Mouse (Mus musculus) heart, embryonic 12.5 days (tissue): ENCODE data around the gene Efemp2. TPM values are rescaled to one million over a fixed set of nuclear protein-coding genes. Genes with fewer than 3 reads are reported as not detected.
A peak's percentile ranks its signal among the peaks of the same experiment; 100 is the strongest.

Experiments used
- ATAC-seq: fragments of 200-750 bp; cut with Nextera tagmentation; 2 replicates; pipeline ENCODE4 v1.8.0; 2017; ENCODE audit warnings: moderate TSS enrichment, moderate library complexity; ENCODE audit not compliant: insufficient number of reproducible peaks, low FRiP score
- H3K27ac ChIP-seq: fragments of 300-500 bp; sonication (generic); 2 replicates; pipeline ENCODE4 v1.5.1; 2016; ENCODE audit warnings: mild to moderate bottlenecking, moderate library complexity; ENCODE audit not compliant: poor library complexity, severe bottlenecking
- H3K27me3 ChIP-seq: fragments of 300-500 bp; sonication (generic); replicated peaks from 2 replicates; pipeline ENCODE4 v1.6.1; 2016; ENCODE audit warnings: mild to moderate bottlenecking, moderate library complexity
- H3K36me3 ChIP-seq: fragments of 300-500 bp; sonication (generic); 2 replicates; pipeline ENCODE4 v1.6.1; 2016; ENCODE audit warnings: mild to moderate bottlenecking, moderate library complexity
- H3K4me1 ChIP-seq: fragments of 300-500 bp; sonication (generic); replicated peaks from 2 replicates; pipeline ENCODE4 v1.6.1; 2016; ENCODE audit warnings: mild to moderate bottlenecking
- H3K4me2 ChIP-seq: fragments of 300-500 bp; sonication (generic); 2 replicates; pipeline ENCODE4 v1.6.1; 2016; ENCODE audit warnings: mild to moderate bottlenecking, moderate library complexity
- H3K4me3 ChIP-seq: fragments of 300-500 bp; sonication (generic); 2 replicates; pipeline ENCODE4 v1.5.1; 2016; ENCODE audit warnings: mild to moderate bottlenecking
- H3K9ac ChIP-seq: fragments of 300-500 bp; sonication (generic); 2 replicates; pipeline ENCODE4 v1.6.1; 2016; ENCODE audit warnings: mild to moderate bottlenecking, moderate library complexity
- H3K9me3 ChIP-seq: fragments of 300-500 bp; sonication (generic); replicated peaks from 2 replicates; pipeline ENCODE4 v1.6.1; 2016; ENCODE audit warnings: mild to moderate bottlenecking, moderate library complexity
- WGBS: fragments of 180-500 bp; shearing (Covaris S2); methylation state at CpG from one replicate; pipeline ENCODE4 v1.1.7; 2016; 5-methylcytosine and 5-hydroxymethylcytosine counted together
- polyA plus RNA-seq: library from polyadenylated mRNA; unstranded; fragments of >200 nt; fragmentation: Nextera tagmentation; extraction: Ambion mirVana; gene quantifications from 2 replicates; pipeline ENCODE4 v1.2.1, GENCODE M21; 2016

Gene Efemp2
- polyA plus RNA-seq, 1 experiment from 2014 or later, result 70.3 TPM

DNA sequence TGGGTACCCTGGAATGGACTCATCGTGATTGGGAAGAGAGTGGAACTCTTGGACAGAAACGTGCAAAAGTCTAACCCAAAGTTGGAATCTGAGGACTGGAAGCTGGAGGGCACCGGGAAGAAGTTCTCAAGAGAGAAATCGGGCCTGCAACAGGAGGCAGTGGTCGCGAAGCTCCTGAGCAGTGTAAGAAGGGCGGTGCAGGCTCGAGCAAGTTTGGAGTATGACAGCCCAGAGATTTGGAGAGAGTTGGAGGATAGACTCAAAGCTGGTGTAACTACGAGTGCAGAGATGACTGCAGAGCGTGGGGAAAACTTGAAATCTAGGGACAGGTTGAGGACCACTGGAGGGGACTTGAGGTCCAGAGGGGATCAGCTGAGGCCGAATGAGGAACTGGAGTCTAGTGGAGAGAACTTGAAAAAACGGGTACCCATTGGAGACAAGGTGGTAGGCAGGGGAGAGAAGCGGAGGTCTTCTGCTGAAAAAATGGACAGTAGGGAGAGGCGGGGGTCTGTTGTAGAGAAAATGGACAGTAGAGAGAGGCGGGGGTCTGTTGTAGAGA, 37.4 kb downstream of the Efemp2 start:
- peak overlapping the region; percentile 54 for H3K4me3 ChIP-seq
- 0 out of 2 replicates have a peak, but pooled peaks cover 2% of the 10 kb centered on the region for H3K9me3 ChIP-seq
- peak overlapping the region; percentile 74 for H3K4me2 ChIP-seq
- H3K9ac ChIP-seq, result peak overlapping the region; percentile 72
- H3K4me1 ChIP-seq, result peaks cover 29% of the 10 kb centered on the region
- H3K27ac ChIP-seq, result no peak overlapping the region
- ATAC-seq, result no peak
- WGBS, result 50% methylated on average over 15 of the region's 15 CpGs
- no peaks in the 10 kb centered on the region for H3K27me3 ChIP-seq
- peaks cover 2% of the 10 kb centered on the region; the same call in 1 of the 2 replicates for H3K36me3 ChIP-seq

DNA sequence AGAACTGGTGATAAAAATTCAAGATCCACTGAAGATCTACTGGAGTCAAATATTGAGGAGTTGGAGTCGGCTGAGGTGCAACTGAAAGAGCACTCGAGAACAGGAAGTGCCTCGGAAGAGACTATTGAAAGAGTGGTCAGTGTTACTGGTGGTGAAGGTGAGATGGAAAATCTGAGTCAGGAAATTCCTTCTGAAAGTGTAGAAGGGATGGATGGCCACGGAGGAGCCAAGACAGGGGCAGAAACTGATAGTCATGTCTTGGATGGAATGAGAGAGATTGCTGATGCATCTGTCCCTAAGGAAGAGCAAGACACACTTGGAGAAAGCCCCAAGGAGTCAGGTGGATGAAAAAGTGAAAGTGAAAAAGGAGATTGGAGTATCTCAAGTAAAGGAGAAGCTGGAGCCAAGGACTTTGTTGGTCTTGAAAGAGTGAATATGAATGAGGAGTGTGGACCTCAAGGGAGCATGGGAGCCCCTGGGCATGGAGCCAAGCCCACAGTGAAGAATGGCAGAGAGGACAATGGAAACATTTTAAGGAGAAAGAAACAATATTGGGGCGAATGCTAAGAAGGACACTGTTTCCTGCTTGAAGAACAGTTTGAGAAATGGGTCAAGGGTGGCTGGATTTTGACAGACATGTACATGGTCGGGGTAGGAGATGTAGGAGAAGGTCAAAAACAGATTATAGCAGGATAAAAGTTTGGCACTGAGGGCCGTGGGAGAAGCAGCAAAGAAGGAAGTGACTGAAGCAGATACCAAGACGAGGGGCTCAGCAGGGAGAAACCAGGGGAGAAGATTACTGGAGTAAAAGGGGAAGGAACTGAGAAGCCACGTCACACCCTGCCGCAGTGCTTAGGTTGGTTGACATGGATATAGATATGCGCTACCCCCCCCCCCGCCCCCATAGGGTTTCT, 38.6 kb downstream of the Efemp2 start:
- 66% methylated on average over 12 of the region's 12 CpGs for WGBS
- Histone ChIP-seq H3K4me2 (peak overlapping the region; percentile 74; the same call in 1 of the 2 replicates), H3K27me3 (no peaks in the 10 kb centered on the region), H3K36me3 (peaks cover 2% of the 10 kb centered on the region; the same call in 1 of the 2 replicates), H3K9ac (no peak overlapping the region), H3K9me3 (0 out of 2 replicates have a peak, but pooled peaks cover 2% of the 10 kb centered on the region), H3K4me3 (no peak overlapping the region), H3K27ac (0 out of 2 replicates have a peak overlapping the region, but pooled peaks have one; percentile 2), H3K4me1 (peaks cover 29% of the 10 kb centered on the region)
- no peak for ATAC-seq

GRCm38 (mm10) chr19:5513005-5513349, 39.2 kb downstream of the Efemp2 start:
- peaks cover 29% of the 10 kb centered on the region for H3K4me1 ChIP-seq
- H3K4me3 ChIP-seq, result no peak overlapping the region
- no peak for ATAC-seq
- H3K27ac ChIP-seq, result 0 out of 2 replicates have a peak overlapping the region, but pooled peaks have one; percentile 2
- WGBS, result 78% methylated on average over 3 of the region's 3 CpGs
- H3K9me3 ChIP-seq, result 0 out of 2 replicates have a peak, but pooled peaks cover 2% of the 10 kb centered on the region
- H3K9ac ChIP-seq, result no peak overlapping the region
- H3K4me2 ChIP-seq, result no peak overlapping the region
- H3K36me3 ChIP-seq, result peaks cover 2% of the 10 kb centered on the region; the same call in 1 of the 2 replicates
- no peaks in the 10 kb centered on the region for H3K27me3 ChIP-seq

GRCm38 (mm10) chr19:5515840-5516777, 42.4 kb downstream of the Efemp2 start:
- WGBS, result 81% methylated on average over 7 of the region's 7 CpGs
- Histone ChIP-seq H3K4me3 (no peak overlapping the region), H3K4me1 (peaks cover 16% of the 10 kb centered on the region), H3K9me3 (no peaks in the 10 kb centered on the region), H3K27ac (no peak overlapping the region), H3K27me3 (no peaks in the 10 kb centered on the region), H3K36me3 (no peaks in the 10 kb centered on the region), H3K9ac (no peak overlapping the region), H3K4me2 (no peak overlapping the region)
- no peak for ATAC-seq

GRCm38 (mm10) chr19:5516906-5517505, 43.3 kb downstream of the Efemp2 start:
- peaks cover 8% of the 10 kb centered on the region for H3K4me1 ChIP-seq

DNA sequence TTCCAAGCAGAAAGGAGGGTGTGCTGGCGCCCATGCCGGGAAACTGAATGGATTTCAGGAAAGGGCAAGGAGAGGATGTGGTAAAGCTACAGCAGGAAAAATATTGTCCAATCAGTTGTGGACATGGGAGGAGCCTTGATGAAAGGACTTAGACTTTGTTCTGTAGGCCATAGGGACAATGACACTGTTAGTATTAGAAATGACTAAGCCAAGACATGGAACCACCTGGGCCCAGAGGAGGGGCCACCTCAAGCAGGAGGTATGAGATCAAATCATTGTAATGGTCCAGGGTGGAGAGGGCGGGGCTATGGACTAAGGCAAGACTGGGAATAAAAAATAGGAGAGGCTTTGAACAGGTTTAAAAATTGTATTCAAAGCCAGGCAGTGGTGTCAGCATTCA, 45.0 kb downstream of the Efemp2 start:
- no peaks in the 10 kb centered on the region for H3K9me3 ChIP-seq
- H3K9ac ChIP-seq, result no peak overlapping the region
- no peaks in the 10 kb centered on the region for H3K27me3 ChIP-seq
- no peaks in the 10 kb centered on the region for H3K36me3 ChIP-seq
- 81% methylated on average over 3 of the region's 3 CpGs for WGBS
- no peak overlapping the region for H3K4me3 ChIP-seq
- no peak overlapping the region for H3K4me2 ChIP-seq
- no peak for ATAC-seq
- no peak overlapping the region for H3K27ac ChIP-seq
- H3K4me1 ChIP-seq, result no peaks in the 10 kb centered on the region

More at GRCm38 (mm10) chr19:5516906-5517505, 43.3 kb downstream of the Efemp2 start:
- H3K4me2 ChIP-seq, result no peak overlapping the region
- 77% methylated on average over 8 of the region's 8 CpGs for whole genome bisulfite sequencing
- no peak for ATAC-seq
- H3K27ac ChIP-seq, result no peak overlapping the region
- no peaks in the 10 kb centered on the region for H3K9me3 ChIP-seq
- no peaks in the 10 kb centered on the region for H3K27me3 ChIP-seq
- no peak overlapping the region for H3K4me3 ChIP-seq
- H3K36me3 ChIP-seq, result no peaks in the 10 kb centered on the region
- H3K9ac ChIP-seq, result no peak overlapping the region

GRCm38 (mm10) chr19:5525204-5525603, 51.5 kb downstream of the Efemp2 start:
- Histone ChIP-seq H3K27me3 (peaks cover 2% of the 10 kb centered on the region), H3K4me3 (no peak overlapping the region), H3K4me1 (peaks cover 4% of the 10 kb centered on the region), H3K4me2 (no peak overlapping the region), H3K36me3 (no peaks in the 10 kb centered on the region), H3K9ac (no peak overlapping the region), H3K9me3 (no peaks in the 10 kb centered on the region), H3K27ac (no peak overlapping the region)
- ATAC-seq, result no peak
- WGBS, result 71% methylated on average over 5 of the region's 5 CpGs

- peak overlapping the region; percentile 51; the same call in 1 of the 2 replicates for H3K9ac ChIP-seq
- WGBS, result 18% methylated on average over 20 of the region's 20 CpGs
Measured at GRCm38 (mm10) chr19:5529325-5530137, 55.8 kb downstream of the Efemp2 start.

DNA sequence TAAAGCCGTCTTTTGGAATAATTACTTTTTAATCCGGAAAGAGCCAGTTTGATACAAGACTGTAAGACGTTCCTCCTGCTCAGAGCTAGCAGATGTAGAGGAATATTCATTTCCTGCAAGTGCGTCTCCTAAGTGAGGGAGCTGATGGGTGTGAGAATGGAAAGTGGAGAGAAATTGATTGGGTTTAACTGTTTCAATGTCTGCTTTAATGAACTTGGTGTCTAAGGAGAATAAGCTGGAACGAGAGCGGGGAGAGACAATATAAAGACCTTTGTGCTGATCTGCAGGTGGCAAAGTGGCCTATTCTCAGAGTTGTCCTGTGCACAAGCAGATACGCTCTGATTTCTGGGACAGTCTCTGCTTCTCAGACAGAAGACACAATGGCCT, 56.4 kb downstream of the Efemp2 start:
- WGBS, result 73% methylated on average over 7 of the region's 7 CpGs
- Histone ChIP-seq H3K4me3 (no peak overlapping the region; the same call in 1 of the 2 replicates), H3K27me3 (peaks cover 28% of the 10 kb centered on the region), H3K9ac (no peak overlapping the region), H3K4me2 (no peak overlapping the region), H3K36me3 (no peaks in the 10 kb centered on the region), H3K27ac (no peak overlapping the region), H3K9me3 (no peaks in the 10 kb centered on the region), H3K4me1 (peaks cover 4% of the 10 kb centered on the region)
- no peak for ATAC-seq

More at GRCm38 (mm10) chr19:5529325-5530137, 55.8 kb downstream of the Efemp2 start:
- peaks cover 28% of the 10 kb centered on the region for H3K27me3 ChIP-seq
- no peak overlapping the region for H3K27ac ChIP-seq
- H3K4me3 ChIP-seq, result peak overlapping the region; percentile 29; the same call in 1 of the 2 replicates
- ATAC-seq, result peak; percentile 91
- H3K36me3 ChIP-seq, result no peaks in the 10 kb centered on the region
- peaks cover 4% of the 10 kb centered on the region for H3K4me1 ChIP-seq
- H3K4me2 ChIP-seq, result peak overlapping the region; percentile 53
- H3K9me3 ChIP-seq, result no peaks in the 10 kb centered on the region
